Mouse (Mus musculus): ENCODE measurements around the gene Cdc5l. TPM values are rescaled to one million over a fixed set of nuclear protein-coding genes. Genes with fewer than 3 reads are reported as not detected.

Cdc5l gene
- total and polyA plus RNA-seq, 2 experiments from 2014 or later = 21.5 to 54.2 TPM

- Histone ChIP-seq H3K4me3 (ENCODE audit: low read length) (no peak overlapping the region), H3K27me3 (ENCODE audit: insufficient read depth, low read length) (no peaks in the 10 kb centered on the region), H3K27ac (no peak overlapping the region), H3K36me3 (ENCODE audit: insufficient read depth, low read length) (peaks cover 4% of the 10 kb centered on the region), H3K4me1 (ENCODE audit: insufficient read depth, low read length) (no peaks in the 10 kb centered on the region), H3K9ac (replicated peaks; ENCODE audit: low read length) (no peak overlapping the region), H3K4me2 (ENCODE audit: low read depth, low read length) (no peak overlapping the region), H3K9me3 (ENCODE audit: low read length) (no peaks in the 10 kb centered on the region)
- peak; percentile 21 for TF ChIP-seq CTCF (IDR thresholded peaks at IDR 0.05; ENCODE audit: low read depth)
- ATAC-seq (no peak), DNase-seq (ENCODE audit: low spot score) (no peak)
- WGBS = 77% methylated on average over 3 of the region's 3 CpGs
These were observed 36.0 kb downstream of the Cdc5l start for GRCm38 (mm10) chr17:45397541-45397940.

DNA sequence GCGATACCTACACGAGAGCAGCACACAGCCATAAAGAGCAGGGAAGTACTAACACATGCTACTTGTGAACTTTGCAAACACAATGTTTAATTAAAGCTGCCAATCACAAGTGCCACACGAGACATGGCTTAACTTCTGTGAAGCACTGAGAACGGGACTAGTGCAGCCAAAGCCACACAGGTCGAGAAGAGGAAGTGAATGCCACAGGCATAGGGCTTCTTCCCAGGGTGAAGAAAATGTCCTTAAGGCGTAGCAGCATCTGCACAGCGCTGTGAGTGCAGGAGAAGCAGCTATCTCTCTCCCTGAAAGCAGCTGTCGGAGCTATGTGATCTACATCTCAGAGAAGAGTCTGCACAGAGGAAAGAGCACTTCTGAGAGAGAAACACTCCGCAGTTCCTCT, 38.9 kb downstream of the Cdc5l start:
- 74% methylated on average over 9 of the region's 9 CpGs for WGBS
- TF ChIP-seq CTCF (IDR thresholded peaks at IDR 0.05; ENCODE audit: low read depth) = no peak
- no peak overlapping the region for H3K4me3 ChIP-seq (ENCODE audit: low read length)

DNA sequence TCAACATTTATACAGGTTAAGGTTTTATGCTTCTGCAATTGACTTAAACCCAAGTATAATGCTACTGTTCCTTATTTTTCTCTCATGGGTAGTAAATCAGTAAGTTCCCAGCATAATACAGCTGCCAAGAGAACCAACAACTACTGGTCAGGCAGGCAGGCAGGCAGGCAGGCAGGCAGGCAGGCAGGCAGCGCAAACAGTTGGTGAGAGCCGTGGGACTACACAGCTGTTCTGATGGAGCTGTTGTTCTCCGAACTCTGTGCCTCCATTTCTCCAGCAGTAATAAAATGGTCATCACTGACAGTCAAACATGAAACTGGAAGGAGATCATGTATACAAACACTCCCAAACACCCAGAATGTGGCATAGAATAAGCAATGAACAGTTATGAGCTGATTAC, 39.8 kb downstream of the Cdc5l start:
- Histone ChIP-seq H3K36me3 (ENCODE audit: insufficient read depth, low read length) (peaks cover 22% of the 10 kb centered on the region), H3K4me1 (ENCODE audit: insufficient read depth, low read length) (no peaks in the 10 kb centered on the region)

More for the DNA sequence above, 38.9 kb downstream of the Cdc5l start:
- H3K36me3 ChIP-seq (ENCODE audit: insufficient read depth, low read length) = peaks cover 22% of the 10 kb centered on the region
- H3K9ac ChIP-seq (replicated peaks; ENCODE audit: low read length) = no peak overlapping the region
- H3K4me2 ChIP-seq (ENCODE audit: low read depth, low read length) = no peak overlapping the region
- H3K27me3 ChIP-seq (ENCODE audit: insufficient read depth, low read length) = no peaks in the 10 kb centered on the region
- no peaks in the 10 kb centered on the region for H3K4me1 ChIP-seq (ENCODE audit: insufficient read depth, low read length)
- no peak for ATAC-seq
- DNase-seq (ENCODE audit: low spot score) = no peak
- no peaks in the 10 kb centered on the region for H3K9me3 ChIP-seq (ENCODE audit: low read length)
- H3K27ac ChIP-seq = no peak overlapping the region

DNA sequence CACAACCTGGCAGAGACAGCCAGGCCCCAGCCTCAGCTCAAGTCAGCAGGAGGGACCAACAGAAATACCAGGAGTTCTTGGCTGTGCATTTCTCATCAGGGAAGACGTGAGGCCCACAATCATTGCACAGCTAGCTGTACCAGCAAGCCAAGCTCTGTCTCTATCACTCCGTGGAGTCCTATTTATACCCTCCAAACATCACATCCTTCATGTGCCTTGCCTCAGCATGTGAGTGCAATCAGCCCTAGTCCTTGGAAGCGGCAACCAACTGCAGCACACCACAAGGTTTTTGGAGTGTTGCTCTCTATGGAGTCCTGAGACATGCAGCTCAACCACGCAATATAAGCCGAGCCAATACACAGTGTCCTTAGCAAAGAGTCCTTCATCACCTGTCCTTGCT, 43.6 kb downstream of the Cdc5l start:
- WGBS = 90% methylated on average over 5 of the region's 5 CpGs
- Histone ChIP-seq H3K9me3 (ENCODE audit: low read length) (no peaks in the 10 kb centered on the region), H3K36me3 (ENCODE audit: insufficient read depth, low read length) (peaks cover 26% of the 10 kb centered on the region), H3K27ac (no peak overlapping the region), H3K9ac (replicated peaks; ENCODE audit: low read length) (no peak overlapping the region), H3K27me3 (ENCODE audit: insufficient read depth, low read length) (no peaks in the 10 kb centered on the region), H3K4me3 (ENCODE audit: low read length) (no peak overlapping the region), H3K4me1 (ENCODE audit: insufficient read depth, low read length) (no peaks in the 10 kb centered on the region), H3K4me2 (ENCODE audit: low read depth, low read length) (no peak overlapping the region)
- no peak for DNase-seq (ENCODE audit: low spot score)
- ATAC-seq = no peak
- TF ChIP-seq CTCF (IDR thresholded peaks at IDR 0.05; ENCODE audit: low read depth) = no peak

More for the DNA sequence above, 39.8 kb downstream of the Cdc5l start:
- no peak overlapping the region for H3K4me2 ChIP-seq (ENCODE audit: low read depth, low read length)
- no peak for DNase-seq (ENCODE audit: low spot score)
- H3K27me3 ChIP-seq (ENCODE audit: insufficient read depth, low read length) = no peaks in the 10 kb centered on the region
- no peak overlapping the region for H3K9ac ChIP-seq (replicated peaks; ENCODE audit: low read length)
- no peaks in the 10 kb centered on the region for H3K9me3 ChIP-seq (ENCODE audit: low read length)
- WGBS = 82% methylated on average over 3 of the region's 3 CpGs
- TF ChIP-seq CTCF (IDR thresholded peaks at IDR 0.05; ENCODE audit: low read depth) = no peak
- no peak overlapping the region for H3K4me3 ChIP-seq (ENCODE audit: low read length)
- H3K27ac ChIP-seq = no peak overlapping the region
- ATAC-seq = no peak

DNA sequence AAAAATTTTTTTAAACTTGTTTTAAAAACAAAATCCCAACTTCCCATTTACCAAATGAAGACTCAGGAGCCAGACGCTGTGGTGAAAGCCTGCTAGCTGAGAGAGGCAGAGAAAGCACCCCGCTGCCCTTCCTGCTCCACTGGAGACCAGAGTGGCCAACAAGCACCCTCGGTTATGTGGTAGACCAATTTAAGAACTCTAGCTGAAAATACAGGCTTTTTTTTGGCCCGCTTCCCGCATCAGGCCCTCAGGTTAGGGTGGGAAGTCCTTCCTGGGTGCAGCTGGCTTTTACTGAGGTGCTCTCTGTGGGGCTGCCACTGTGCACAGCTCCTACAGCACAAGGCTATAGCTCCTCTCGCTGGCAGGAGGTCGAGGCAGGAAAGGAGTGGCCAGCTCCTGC, 46.6 kb downstream of the Cdc5l start:
- ATAC-seq (no peak), DNase-seq (ENCODE audit: low spot score) (no peak)
- Histone ChIP-seq H3K9me3 (ENCODE audit: low read length) (no peaks in the 10 kb centered on the region), H3K27ac (no peak overlapping the region), H3K4me1 (ENCODE audit: insufficient read depth, low read length) (no peaks in the 10 kb centered on the region), H3K27me3 (ENCODE audit: insufficient read depth, low read length) (no peaks in the 10 kb centered on the region), H3K4me2 (ENCODE audit: low read depth, low read length) (no peak overlapping the region), H3K4me3 (ENCODE audit: low read length) (no peak overlapping the region), H3K36me3 (ENCODE audit: insufficient read depth, low read length) (peaks cover 16% of the 10 kb centered on the region), H3K9ac (replicated peaks; ENCODE audit: low read length) (no peak overlapping the region)
- WGBS = 85% methylated on average over 7 of the region's 7 CpGs
- no peak for TF ChIP-seq CTCF (IDR thresholded peaks at IDR 0.05; ENCODE audit: low read depth)

GRCm38 (mm10) chr17:45383305-45383704, 50.2 kb downstream of the Cdc5l start:
- H3K27me3 ChIP-seq (ENCODE audit: insufficient read depth, low read length) = no peaks in the 10 kb centered on the region
- H3K9me3 ChIP-seq (ENCODE audit: low read length) = no peaks in the 10 kb centered on the region
- no peak overlapping the region for H3K27ac ChIP-seq
- TF ChIP-seq CTCF (IDR thresholded peaks at IDR 0.05; ENCODE audit: low read depth) = no peak
- H3K36me3 ChIP-seq (ENCODE audit: insufficient read depth, low read length) = no peaks in the 10 kb centered on the region; the same call in none of the 2 replicates
- H3K4me3 ChIP-seq (ENCODE audit: low read length) = no peak overlapping the region
- H3K9ac ChIP-seq (replicated peaks; ENCODE audit: low read length) = no peak overlapping the region
- H3K4me2 ChIP-seq (ENCODE audit: low read depth, low read length) = no peak overlapping the region
- no peak for DNase-seq (ENCODE audit: low spot score)
- no peaks in the 10 kb centered on the region for H3K4me1 ChIP-seq (ENCODE audit: insufficient read depth, low read length)
- no peak for ATAC-seq
- WGBS = 89% methylated on average over 3 of the region's 3 CpGs

GRCm38 (mm10) chr17:45379271-45379784, 54.2 kb downstream of the Cdc5l start:
- H3K27me3 ChIP-seq (ENCODE audit: insufficient read depth, low read length) = no peaks in the 10 kb centered on the region
- 91% methylated on average over 9 of the region's 9 CpGs for WGBS
- no peaks in the 10 kb centered on the region for H3K4me1 ChIP-seq (ENCODE audit: insufficient read depth, low read length)
- no peak for TF ChIP-seq CTCF (IDR thresholded peaks at IDR 0.05; ENCODE audit: low read depth)
- no peak overlapping the region for H3K4me3 ChIP-seq (ENCODE audit: low read length)
- ATAC-seq = no peak
- H3K4me2 ChIP-seq (ENCODE audit: low read depth, low read length) = no peak overlapping the region
- H3K9ac ChIP-seq (replicated peaks; ENCODE audit: low read length) = no peak overlapping the region
- H3K27ac ChIP-seq = no peak overlapping the region
- no peaks in the 10 kb centered on the region for H3K36me3 ChIP-seq (ENCODE audit: insufficient read depth, low read length)
- no peak for DNase-seq (ENCODE audit: low spot score)
- H3K9me3 ChIP-seq (ENCODE audit: low read length) = no peaks in the 10 kb centered on the region

Data from hindbrain, postnatal 0 days (tissue).